Mouse (Mus musculus): ENCODE results near the gene Ppp1r11. TPM values are rescaled to one million over a fixed set of nuclear protein-coding genes. Genes with fewer than 3 reads are reported as not detected.

The Ppp1r11 gene
- 147 and 182 TPM in 2 replicates for polyA plus RNA-seq (2012; rRNA removed)

GRCm38 (mm10) chr17:36950981-36951947, at the start of gene Ppp1r11:
Ppp1r11 (minus strand) TSS chr17:36951741.

DNA sequence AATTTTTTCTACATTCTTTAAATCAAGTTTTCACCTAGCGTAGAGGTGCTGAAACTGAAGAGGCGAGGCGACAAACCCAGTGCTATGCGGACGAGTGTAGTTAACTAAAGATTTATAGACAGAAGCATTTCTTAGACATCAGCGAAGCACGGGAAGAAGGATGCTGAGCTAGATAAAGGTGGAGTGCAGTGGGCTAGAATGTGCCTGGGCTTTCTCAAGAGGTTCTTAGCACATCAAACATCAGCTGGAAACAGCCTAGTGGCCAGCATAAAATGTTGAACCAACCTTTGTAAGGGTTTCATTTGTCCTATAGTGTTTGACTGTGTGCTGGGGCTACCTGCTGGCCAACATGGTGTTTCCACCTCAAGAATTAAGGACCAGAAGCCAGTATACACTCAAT, 49.3 kb upstream of the Ppp1r11 start, which contains the start of gene Zfp57:
TSS of gene Zfp57 (plus strand) at position 301 of the 400 bp plus-strand sequence.

GRCm38 (mm10) chr17:36989437-36989836, 37.9 kb upstream of the Ppp1r11 start, which contains the start of gene H2-M5:
H2-M5 (minus strand) TSS chr17:36989537.

GRCm38 (mm10) chr17:36981221-36981813, 29.8 kb upstream of the Ppp1r11 start, which contains the start of gene 2410137M14Rik:
2410137M14Rik (minus strand) TSS chr17:36981237.

DNA sequence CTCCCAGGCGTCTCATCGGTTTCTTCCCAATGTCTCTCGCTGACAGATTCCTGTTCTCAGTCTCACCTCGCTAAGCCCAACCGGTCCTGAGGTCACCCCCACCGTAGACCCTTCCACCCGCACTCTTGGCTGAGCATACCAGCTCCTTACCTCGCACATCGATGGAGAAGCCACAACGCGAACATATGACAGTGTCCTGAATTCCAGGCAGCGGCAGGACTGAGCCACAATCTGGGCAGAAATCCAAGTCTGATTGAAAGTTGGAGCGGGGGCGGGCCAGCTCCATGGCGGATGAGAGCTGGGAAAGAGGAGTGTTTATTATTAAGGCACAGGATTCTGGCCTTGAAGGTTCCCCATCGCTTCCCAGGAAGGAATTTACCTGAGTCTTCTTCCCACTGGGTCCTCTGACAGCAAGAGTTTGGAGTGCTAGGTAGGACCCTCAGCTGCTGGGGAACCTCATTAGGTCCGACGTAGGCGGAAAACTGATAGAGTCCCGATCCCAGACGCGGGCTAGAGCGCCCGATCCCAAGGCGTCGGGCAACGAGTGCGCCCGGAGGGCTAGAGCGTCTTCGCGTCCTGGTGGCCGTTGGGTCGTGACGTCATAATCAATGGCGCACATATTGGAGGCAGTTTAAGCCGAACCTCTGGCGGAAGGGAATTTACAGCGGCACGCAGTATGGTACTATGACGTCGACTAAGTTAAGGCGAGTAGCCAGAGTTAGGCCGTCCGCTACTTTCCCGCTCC, 6.6 kb upstream of the Ppp1r11 start, which contains the start of the genes Znrd1 and Znrd1as:
TSS of gene Znrd1 (minus strand) at position 561 of the 745 bp plus-strand sequence.
TSS of gene Znrd1as (plus strand) at position 594 of the 745 bp plus-strand sequence.

GRCm38 (mm10) chr17:36942791-36943471, 8.6 kb downstream of the Ppp1r11 start, which contains the start of gene Rnf39:
Rnf39 (plus strand) TSS chr17:36942918.

Other genes starting within 250 kb of the Ppp1r11 start
- gene H2-M10.5, start 178.8 kb downstream of the Ppp1r11 start, polyA plus RNA-seq (2012; rRNA removed), result not detected in 2 replicates
- gene H2-M10.6, start 139.6 kb downstream of the Ppp1r11 start, polyA plus RNA-seq (2012; rRNA removed), result not detected in 2 replicates
- 40.5 and 46.1 TPM in 2 replicates for gene Trim26, start 114.6 kb downstream of the Ppp1r11 start, polyA plus RNA-seq (2012; rRNA removed)
- gene Trim15, start 84.5 kb downstream of the Ppp1r11 start, polyA plus RNA-seq (2012; rRNA removed), result 0.08 and 0.12 TPM in 2 replicates
- gene Trim10, start 82.2 kb downstream of the Ppp1r11 start, polyA plus RNA-seq (2012; rRNA removed), result 8.1 and 10.7 TPM in 2 replicates
- not detected in 2 replicates for gene Trim40, start 61.6 kb downstream of the Ppp1r11 start, polyA plus RNA-seq (2012; rRNA removed)
- gene Trim31, start 53.6 kb downstream of the Ppp1r11 start, polyA plus RNA-seq (2012; rRNA removed), result not detected in 2 replicates
- 0.15 and 0.22 TPM in 2 replicates for gene Rnf39, start 8.8 kb downstream of the Ppp1r11 start, polyA plus RNA-seq (2012; rRNA removed)
- gene Znrd1, start 6.8 kb upstream of the Ppp1r11 start, polyA plus RNA-seq (2012; rRNA removed), result 62.0 and 77.5 TPM in 2 replicates
- gene Znrd1as, start 6.9 kb upstream of the Ppp1r11 start, polyA plus RNA-seq (2012; rRNA removed), result 7.1 and 7.4 TPM in 2 replicates
- gene 2410137M14Rik, start 29.5 kb upstream of the Ppp1r11 start, polyA plus RNA-seq (2012; rRNA removed), result 0.61 and 0.72 TPM in 2 replicates
- 8.8 and 11.2 TPM in 2 replicates for gene H2-M5, start 37.8 kb upstream of the Ppp1r11 start, polyA plus RNA-seq (2012; rRNA removed)
- gene Zfp57, start 49.4 kb upstream of the Ppp1r11 start, polyA plus RNA-seq (2012; rRNA removed), result 133 and 194 TPM in 2 replicates
- not detected in 2 replicates for gene Mog, start 71.7 kb upstream of the Ppp1r11 start, polyA plus RNA-seq (2012; rRNA removed)
- gene Gabbr1, start 94.2 kb upstream of the Ppp1r11 start, polyA plus RNA-seq (2012; rRNA removed), result 73.5 and 100.0 TPM in 2 replicates
- gene Olfr90, start 136.8 kb upstream of the Ppp1r11 start, polyA plus RNA-seq (2012; rRNA removed), result not detected in 2 replicates
- gene Olfr91, start 146.5 kb upstream of the Ppp1r11 start, polyA plus RNA-seq (2012; rRNA removed), result not detected in 2 replicates
- not detected in 2 replicates for gene Olfr92, start 168.3 kb upstream of the Ppp1r11 start, polyA plus RNA-seq (2012; rRNA removed)
- gene Olfr93, start 209.8 kb upstream of the Ppp1r11 start, polyA plus RNA-seq (2012; rRNA removed), result not detected in 2 replicates
- gene Ubd, start 242.2 kb upstream of the Ppp1r11 start, polyA plus RNA-seq (2012; rRNA removed), result not detected in 2 replicates
- gene Olfr94, start 249.3 kb upstream of the Ppp1r11 start, polyA plus RNA-seq (2012; rRNA removed), result not detected in 2 replicates

Data from central nervous system, embryonic 11.5 days (tissue).